Mouse (Mus musculus) lung, postnatal 0 days (tissue): ENCODE measurements around the gene Clptm1l.

ENCODE experiments used
- CTCF ChIP-seq: IDR thresholded peaks from 2 replicates; pipeline ENCODE4 v1.5.1; 2016; ENCODE audit warnings: antibody characterized with exemption, mild to moderate bottlenecking
- EP300 ChIP-seq: IDR thresholded peaks from 2 replicates; pipeline ENCODE4 v1.6.1; 2016; ENCODE audit warnings: antibody characterized with exemption, mild to moderate bottlenecking, control low read depth

- no peak for TF ChIP-seq CTCF
- TF ChIP-seq EP300, result no peak
Measured at GRCm38 (mm10) chr13:73618406-73618805, 14.6 kb downstream of the Clptm1l start.
